In genomic region chr13:55714501-55715166, GRCm38 (mm10) we compare ENCODE assay signal across 8 mouse cellular contexts. TPM values are rescaled to one million over a fixed set of nuclear protein-coding genes. Genes with fewer than 3 reads are reported as not detected.
DNase-seq lines count a peak whose midpoint lies in the region; ATAC-seq and TF ChIP-seq lines count a peak whose summit lies in the region.

Txndc15 (plus strand) TSS chr13:55714650.

- under 1% methylated on average over 50 of the region's 63 CpGs for WGBS in hindbrain, embryonic 16.5 days

- TF ChIP-seq CTCF in gastrocnemius, adult 2 months (IDR thresholded peaks at IDR 0.05), result no peak

- H3K4me2 ChIP-seq in hindbrain, embryonic 16.5 days (ENCODE audit: low read length), result peak within 1 kb of the TSS; percentile 54

- peak within 1 kb of the TSS; percentile 94 for H3K4me3 ChIP-seq in gastrocnemius, adult 2 months
- H3K4me3 ChIP-seq in hindbrain, embryonic 16.5 days (ENCODE audit: low read length), result peak within 1 kb of the TSS; percentile 78

- peak; percentile 91 for DNase-seq in ZHBTc4 (ENCODE audit: low read depth, low spot score)
- peak; percentile 91 for DNase-seq in gastrocnemius, adult 2 months
- DNase-seq in left cerebral cortex, adult 11 months (ENCODE audit: low spot score), result peak; percentile 80
- peak; percentile 88 for DNase-seq in lung, postnatal 36 days
- peak; percentile 92 for DNase-seq in retina, embryonic 14.5 days (ENCODE audit: low spot score)
- peak; percentile 93 for DNase-seq in thymus, postnatal 4 days

- peaks cover 14% of the 10 kb centered on the region for H3K4me1 ChIP-seq in hindbrain, embryonic 16.5 days (ENCODE audit: control insufficient read depth, insufficient read depth, low read depth, low read length)

- intact Hi-C loops in gastrocnemius, adult 2 months (cut with DNase I), result no loop called here

- H3K9me3 ChIP-seq in hindbrain, embryonic 16.5 days (ENCODE audit: control insufficient read depth, low read length), result no peaks in the 10 kb centered on the region

- H3K27me3 ChIP-seq in hindbrain, embryonic 16.5 days (replicated peaks; ENCODE audit: control insufficient read depth, insufficient read depth, low read length), result no peaks in the 10 kb centered on the region

- H3K36me3 ChIP-seq in hindbrain, embryonic 16.5 days (ENCODE audit: control insufficient read depth, insufficient read depth, low read length), result no peaks in the 10 kb centered on the region

- H3K27ac ChIP-seq in gastrocnemius, adult 2 months, result peak within 1 kb of the TSS; percentile 95
- peak within 1 kb of the TSS; percentile 94 for H3K27ac ChIP-seq in hindbrain, embryonic 16.5 days (ENCODE audit: low read depth, low read length)

- peak; percentile 98 for ATAC-seq in common myeloid progenitor, adult 5-6 weeks (replicated peaks; ENCODE audit: low read depth, poor library complexity, severe bottlenecking)
- ATAC-seq in hindbrain, embryonic 16.5 days, result peak; percentile 93

- H3K9ac ChIP-seq in hindbrain, embryonic 16.5 days (ENCODE audit: low read depth, low read length), result peak within 1 kb of the TSS; percentile 94

RNA-seq across cellular contexts. Expression of gene Txndc15, which starts in this region (rescaled TPM):
- 29.9 and 31.4 TPM in 2 replicates for total RNA-seq in common myeloid progenitor, adult 5-6 weeks (2017)
- total RNA-seq in gastrocnemius, adult 2 months (2021), result 10 to 100 TPM; 33.3 to 34.4 TPM
- 142 and 149 TPM in 2 replicates for polyA plus RNA-seq in hindbrain, embryonic 16.5 days (2015; fragmentation: Nextera tagmentation; extraction: Ambion mirVana)

Comparison
In these comparisons a context has a peak if more than half of its experiments do, and no peak if none do; other contexts are left out.
1. Peak in every context shown above with its lines: DNase-seq, ATAC-seq, H3K4me3 ChIP-seq and H3K27ac ChIP-seq.